Mouse (Mus musculus) intestine, postnatal 0 days (tissue): ENCODE results near the gene Dlx3. TPM values are rescaled to one million over a fixed set of nuclear protein-coding genes. Genes with fewer than 3 reads are reported as not detected.

Experiments used
- ATAC-seq: fragments of 200-750 bp; cut with Nextera tagmentation; 2 replicates; pipeline ENCODE4 v1.8.0; 2017; ENCODE audit warnings: mild to moderate bottlenecking, moderate TSS enrichment, moderate library complexity
- H3K27ac ChIP-seq: fragments of 300-500 bp; sonication (generic); 2 replicates; pipeline ENCODE4 v1.5.1; 2014; ENCODE audit warnings: mild to moderate bottlenecking, low read depth, low read length, moderate library complexity
- H3K27me3 ChIP-seq: fragments of 300-500 bp; sonication (generic); replicated peaks from 2 replicates; pipeline ENCODE4 v1.6.1; 2014; ENCODE audit warnings: low read length, mixed read lengths; ENCODE audit not compliant: control insufficient read depth, insufficient read depth
- H3K36me3 ChIP-seq: fragments of 300-500 bp; sonication (generic); 2 replicates; pipeline ENCODE4 v1.6.1; 2014; ENCODE audit warnings: mild to moderate bottlenecking, moderate library complexity; ENCODE audit not compliant: control insufficient read depth, insufficient read depth
- H3K4me1 ChIP-seq: fragments of 300-500 bp; sonication (generic); replicated peaks from 2 replicates; pipeline ENCODE4 v1.6.1; 2014; ENCODE audit warnings: antibody characterized with exemption, low read length, mixed read lengths; ENCODE audit not compliant: control insufficient read depth, insufficient read depth
- H3K4me2 ChIP-seq: fragments of 300-500 bp; sonication (generic); replicated peaks from 2 replicates; pipeline ENCODE4 v1.6.1; 2014; ENCODE audit warnings: low read depth, mild to moderate bottlenecking, moderate library complexity
- H3K4me3 ChIP-seq: fragments of 300-500 bp; sonication (generic); 2 replicates; pipeline ENCODE4 v1.5.1; 2014; ENCODE audit warnings: low read depth, low read length
- H3K9ac ChIP-seq: fragments of 300-500 bp; sonication (generic); 2 replicates; pipeline ENCODE4 v1.6.1; 2014; ENCODE audit warnings: mild to moderate bottlenecking, low read depth, low read length
- H3K9me3 ChIP-seq: fragments of 300-500 bp; sonication (generic); 2 replicates; pipeline ENCODE4 v1.6.1; 2016; ENCODE audit warnings: mixed run types; ENCODE audit not compliant: control insufficient read depth
- CTCF ChIP-seq: sonication (generic); IDR thresholded peaks from 2 replicates; pipeline ENCODE4 v1.5.1; 2016; ENCODE audit warnings: low read depth, mild to moderate bottlenecking, control low read depth, antibody characterized with exemption, moderate library complexity
- WGBS: fragments of 180-500 bp; shearing (Covaris S2); extraction: QIAGEN DNeasy Blood & Tissue Kit; methylation state at CpG from one replicate; pipeline ENCODE4 v1.1.7; 2014; 5-methylcytosine and 5-hydroxymethylcytosine counted together
- polyA plus RNA-seq: library from polyadenylated mRNA; unstranded; fragments of >200 nt; fragmentation: Nextera tagmentation; extraction: Ambion mirVana; gene quantifications from 2 replicates; pipeline ENCODE4 v1.2.1, GENCODE M21; 2015

Dlx3 gene
- polyA plus RNA-seq, 1 experiment from 2014 or later, result 0.44 TPM

- TF ChIP-seq CTCF, result no peak
- Histone ChIP-seq H3K4me2 (no peak overlapping the region), H3K9me3 (no peaks in the 10 kb centered on the region), H3K27ac (no peak overlapping the region), H3K9ac (no peak overlapping the region), H3K4me3 (no peak overlapping the region), H3K27me3 (peaks cover 13% of the 10 kb centered on the region; the same call in 1 of the 2 replicates), H3K4me1 (no peaks in the 10 kb centered on the region), H3K36me3 (no peaks in the 10 kb centered on the region)
- 86% methylated on average over 7 of the region's 7 CpGs for WGBS
- ATAC-seq, result no peak
These were observed 9.8 kb upstream of the Dlx3 start for GRCm38 (mm10) chr11:95110081-95110480.

- Histone ChIP-seq H3K36me3 (no peaks in the 10 kb centered on the region), H3K27me3 (peaks cover 51% of the 10 kb centered on the region), H3K9me3 (no peaks in the 10 kb centered on the region), H3K27ac (no peak overlapping the region), H3K9ac (no peak overlapping the region), H3K4me2 (no peak overlapping the region), H3K4me1 (no peaks in the 10 kb centered on the region), H3K4me3 (no peak overlapping the region)
- ATAC-seq, result peak; percentile 42; the same call in 1 of the 2 replicates
- TF ChIP-seq CTCF, result peak; percentile 99
- WGBS, result 5% methylated on average over 6 of the region's 6 CpGs
These were observed 2.9 kb upstream of the Dlx3 start for GRCm38 (mm10) chr11:95117030-95117429.

- H3K27me3 ChIP-seq, result peaks cover 64% of the 10 kb centered on the region
These were observed 1.4 kb upstream of the Dlx3 start for GRCm38 (mm10) chr11:95118505-95118904.

GRCm38 (mm10) chr11:95120633-95121020 lies 708 bp downstream of the Dlx3 start:
- Histone ChIP-seq H3K9me3 (no peaks in the 10 kb centered on the region), H3K27ac (no peak overlapping the region), H3K4me1 (no peaks in the 10 kb centered on the region), H3K4me2 (peak overlapping the region; percentile 59; the same call in 1 of the 2 replicates), H3K27me3 (peaks cover 77% of the 10 kb centered on the region), H3K36me3 (no peaks in the 10 kb centered on the region), H3K4me3 (peak overlapping the region; percentile 33), H3K9ac (no peak overlapping the region)
- TF ChIP-seq CTCF, result no peak
- WGBS, result 2% methylated on average over 21 of the region's 21 CpGs
- ATAC-seq, result no peak

More at GRCm38 (mm10) chr11:95118505-95118904, 1.4 kb upstream of the Dlx3 start:
- H3K4me2 ChIP-seq, result no peak overlapping the region
- WGBS, result 3% methylated on average over 8 of the region's 8 CpGs
- H3K27ac ChIP-seq, result no peak overlapping the region
- H3K4me1 ChIP-seq, result no peaks in the 10 kb centered on the region
- peak; percentile 95 for TF ChIP-seq CTCF
- H3K9ac ChIP-seq, result no peak overlapping the region
- no peaks in the 10 kb centered on the region for H3K9me3 ChIP-seq
- no peak overlapping the region for H3K4me3 ChIP-seq
- no peak for ATAC-seq
- no peaks in the 10 kb centered on the region for H3K36me3 ChIP-seq

GRCm38 (mm10) chr11:95121161-95122099 lies 1.5 kb downstream of the Dlx3 start:
- Histone ChIP-seq H3K4me3 (peak overlapping the region; percentile 30), H3K4me1 (no peaks in the 10 kb centered on the region), H3K9ac (0 out of 2 replicates have a peak overlapping the region, but pooled peaks have one; percentile 31), H3K27ac (no peak overlapping the region), H3K27me3 (peaks cover 85% of the 10 kb centered on the region), H3K4me2 (peak overlapping the region; percentile 63), H3K9me3 (no peaks in the 10 kb centered on the region), H3K36me3 (no peaks in the 10 kb centered on the region)
- WGBS, result 3% methylated on average over 63 of the region's 63 CpGs
- ATAC-seq, result no peak
- TF ChIP-seq CTCF, result no peak

- H3K4me1 ChIP-seq, result peaks cover 2% of the 10 kb centered on the region; the same call in 1 of the 2 replicates
- H3K4me2 ChIP-seq, result no peak overlapping the region
- no peaks in the 10 kb centered on the region for H3K36me3 ChIP-seq
- H3K4me3 ChIP-seq, result no peak overlapping the region
- H3K27me3 ChIP-seq, result peaks cover 88% of the 10 kb centered on the region
- H3K27ac ChIP-seq, result no peak overlapping the region
- 60% methylated on average over 6 of the region's 6 CpGs for WGBS
- TF ChIP-seq CTCF, result no peak
- no peak overlapping the region for H3K9ac ChIP-seq
- H3K9me3 ChIP-seq, result no peaks in the 10 kb centered on the region
- ATAC-seq, result no peak
These were observed 2.2 kb downstream of the Dlx3 start for GRCm38 (mm10) chr11:95122100-95122489.
